Mouse (Mus musculus) CH12.LX (cell line): Measurements from ENCODE around the gene Necab2. TPM values are rescaled to one million over a fixed set of nuclear protein-coding genes. Genes with fewer than 3 reads are reported as not detected.

ENCODE experiments used
- DNase-seq: peaks from one replicate; pipeline ENCODE4 v3.0.0-alpha.2; 2013; ENCODE audit errors: extremely low read depth
- H3K27ac ChIP-seq: 2 replicates; pipeline ENCODE4 v1.5.1; 2012; ENCODE audit warnings: low read depth, mild to moderate bottlenecking, control low read depth, moderate library complexity; ENCODE audit not compliant: insufficient read depth
- H3K27me3 ChIP-seq: replicated peaks from 2 replicates; pipeline ENCODE3; 2012; ENCODE audit warnings: inconsistent platforms
- H3K36me3 ChIP-seq, 2 experiments: replicated peaks in 1 of 2; 2 replicates each; pipeline versions ENCODE3 to v1.6.1; 2012; ENCODE audit warnings: inconsistent platforms in 1 of 2, low read length in 1 of 2, mild to moderate bottlenecking in 1 of 2, mixed read lengths in 1 of 2, moderate library complexity in 1 of 2; ENCODE audit not compliant: control insufficient read depth in 1 of 2, insufficient read depth in 1 of 2
- H3K4me1 ChIP-seq, 2 experiments: 2 replicates each; pipeline ENCODE4 v1.6.1; 2012; ENCODE audit warnings: inconsistent platforms in 1 of 2, moderate library complexity in 1 of 2; ENCODE audit not compliant: insufficient read depth in 2 of 2, control insufficient read depth in 1 of 2
- H3K4me2 ChIP-seq: 2 replicates; pipeline ENCODE4 v1.6.1; 2012; ENCODE audit warnings: low read depth, mild to moderate bottlenecking, control low read depth; ENCODE audit not compliant: poor library complexity, insufficient read depth, severe bottlenecking
- H3K4me3 ChIP-seq, 3 experiments: fragments of 150-350 bp in 1 of 3; sonication (generic) in 1 of 3; replicated peaks in 1 of 3; 2 replicates each; pipeline versions ENCODE3 to v1.5.1; 2011 to 2012; ENCODE audit warnings: low read depth in 2 of 3, low read length in 2 of 3, mild to moderate bottlenecking in 2 of 3, moderate library complexity in 2 of 3, control low read depth in 1 of 3, improper control_type of control experiment in 1 of 3, inconsistent platforms in 1 of 3, mixed read lengths in 1 of 3; ENCODE audit not compliant: poor library complexity in 1 of 3
- H3K79me2 ChIP-seq: replicated peaks from 2 replicates; pipeline ENCODE4 v1.6.1; 2012; ENCODE audit warnings: mild to moderate bottlenecking, moderate library complexity; ENCODE audit not compliant: control insufficient read depth, poor library complexity, insufficient read depth, severe bottlenecking; ENCODE audit errors: extremely low read depth
- H3K9ac ChIP-seq: 2 replicates; pipeline ENCODE4 v1.6.1; 2012; ENCODE audit warnings: low read depth, mild to moderate bottlenecking, control low read depth, moderate library complexity; ENCODE audit not compliant: insufficient read depth
- H3K9me3 ChIP-seq: replicated peaks from 2 replicates; pipeline ENCODE3; 2012; ENCODE audit warnings: low read length, inconsistent platforms, mixed read lengths
- CHD2 ChIP-seq: IDR thresholded peaks from 2 replicates; pipeline ENCODE4 v1.6.1; 2011; ENCODE audit warnings: low read length, improper control_type of control experiment
- HCFC1 ChIP-seq: IDR thresholded peaks from 2 replicates; pipeline ENCODE4 v1.6.1; 2012; ENCODE audit warnings: low read depth, mild to moderate bottlenecking, inconsistent platforms, low read length, improper control_type of control experiment
- MAX ChIP-seq: IDR thresholded peaks from 2 replicates; pipeline ENCODE4 v1.6.1; 2011; ENCODE audit warnings: low read length, improper control_type of control experiment
- MAZ ChIP-seq: IDR thresholded peaks from 2 replicates; pipeline ENCODE4 v1.6.1; 2012; ENCODE audit warnings: low read depth, mild to moderate bottlenecking, inconsistent platforms, low read length, improper control_type of control experiment, moderate library complexity
- MEF2A ChIP-seq: IDR thresholded peaks from 2 replicates; pipeline ENCODE4 v1.6.1; 2014; ENCODE audit warnings: low read depth, mild to moderate bottlenecking, inconsistent platforms, low read length, improper control_type of control experiment, borderline replicate concordance
- NRF1 ChIP-seq: IDR thresholded peaks from 2 replicates; pipeline ENCODE4 v1.6.1; 2014; ENCODE audit warnings: low read depth, mild to moderate bottlenecking, inconsistent platforms, low read length, improper control_type of control experiment, moderate library complexity
- POLR2A ChIP-seq: IDR thresholded peaks from 2 replicates; pipeline ENCODE4 v1.6.1; 2011; ENCODE audit warnings: low read depth, mild to moderate bottlenecking, improper control_type of control experiment, low read length
- POLR2AphosphoS2 ChIP-seq: IDR thresholded peaks from 2 replicates; pipeline ENCODE4 v1.6.1; 2011; ENCODE audit warnings: low read depth, low read length, improper control_type of control experiment
- RCOR1 ChIP-seq: conservative IDR thresholded peaks from 2 replicates; pipeline ENCODE4 v1.6.1; 2012; ENCODE audit warnings: low read depth, mild to moderate bottlenecking, inconsistent platforms, low read length, improper control_type of control experiment
- SMC3 ChIP-seq: IDR thresholded peaks from 2 replicates; pipeline ENCODE4 v1.6.1; 2011; ENCODE audit warnings: low read depth, low read length, improper control_type of control experiment
- ZMIZ1 ChIP-seq: IDR thresholded peaks from 2 replicates; pipeline ENCODE4 v1.6.1; 2012; ENCODE audit warnings: low read depth, mild to moderate bottlenecking, inconsistent platforms, low read length, improper control_type of control experiment
- ZNF384 ChIP-seq: IDR thresholded peaks from 2 replicates; pipeline ENCODE4 v1.6.1; 2012; ENCODE audit warnings: low read depth, low read length, improper control_type of control experiment, inconsistent platforms
- dilution Hi-C: fragments of 300-500 bp; cut with MboI; formaldehyde crosslinking; loops from 2 replicates; pipeline ENCODE4 v1.14.3; 2020; ENCODE audit warnings: low sequenced_read_pairs; ENCODE audit not compliant: extremely low pct_unique_long_range_greater_than_20kb, extremely low pct_ligation_motif_present
- in situ Hi-C: fragments of 300-500 bp; cut with MboI; formaldehyde crosslinking; loops from 3 replicates; pipeline ENCODE4 v1.14.3; 2019; ENCODE audit warnings: low sequenced_read_pairs, low pct_ligation_motif_present, low pct_unique_long_range_greater_than_20kb, mixed read lengths
- polyA plus RNA-seq: library from polyadenylated mRNA; unstranded; fragments of >175 nt; gene quantifications from 2 replicates; pipeline ENCODE4 v1.2.1, GENCODE M21; 2012; ENCODE audit warnings: low read depth; ENCODE audit not compliant: insufficient read length
- total RNA-seq, 2 experiments: library from RNA; depleted of rRNA; stranded (reverse); fragments of 300-350 nt in 1 of 2; fragments of >200 nt in 1 of 2; gene quantifications; 2 replicates each; pipeline ENCODE4 v1.2.3; 2012 to 2014

Necab2 gene
- total and polyA plus RNA-seq, 3 experiments, result not detected

GRCm38 (mm10) chr8:119461356-119461755 is 14.8 kb downstream of the Necab2 start:
- no peak for DNase-seq
- no peaks in the 10 kb centered on the region for H3K79me2 ChIP-seq
- H3K9me3 ChIP-seq, result no peaks in the 10 kb centered on the region
- no peaks in the 10 kb centered on the region for H3K36me3 ChIP-seq
- peaks cover 0 to 18% of the 10 kb centered on the region in 2 experiments; a peak in 2 of 4 replicates for H3K4me1 ChIP-seq
- in situ Hi-C loops (no loop called here), dilution Hi-C loops (no loop called here)
- H3K27ac ChIP-seq, result no peak overlapping the region
- H3K4me3 ChIP-seq, result no peak overlapping the region
- no peak overlapping the region for H3K9ac ChIP-seq
- H3K27me3 ChIP-seq, result peaks cover 32% of the 10 kb centered on the region
- TF ChIP-seq CHD2 (no peak), POLR2A (no peak), MEF2A (no peak), SMC3 (no peak), NRF1 (no peak), MAX (no peak), HCFC1 (no peak), ZNF384 (no peak), POLR2AphosphoS2 (no peak)
- H3K4me2 ChIP-seq, result no peak overlapping the region

DNA sequence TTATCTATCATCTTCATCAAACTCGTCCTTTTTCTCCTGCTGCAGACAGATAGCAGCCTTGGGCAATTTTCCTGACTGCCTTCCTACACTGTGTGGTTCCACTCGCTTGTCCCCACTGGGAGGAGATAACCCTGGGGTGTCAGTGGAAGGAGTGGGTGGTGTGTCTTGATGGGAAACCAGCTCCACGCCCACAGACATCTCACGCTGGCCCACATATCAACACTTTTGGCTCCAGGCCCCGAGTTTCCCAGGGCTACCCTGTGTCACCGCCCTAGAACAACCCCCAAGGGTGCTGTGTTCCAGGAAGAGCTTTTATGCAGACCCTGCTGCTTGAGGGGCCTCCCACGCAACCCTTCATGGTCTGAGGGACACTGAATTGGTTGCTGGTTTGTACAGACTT is 17.2 kb downstream of the Necab2 start:
- no peak overlapping the region for H3K9ac ChIP-seq
- dilution Hi-C loops, result no loop called here

DNA sequence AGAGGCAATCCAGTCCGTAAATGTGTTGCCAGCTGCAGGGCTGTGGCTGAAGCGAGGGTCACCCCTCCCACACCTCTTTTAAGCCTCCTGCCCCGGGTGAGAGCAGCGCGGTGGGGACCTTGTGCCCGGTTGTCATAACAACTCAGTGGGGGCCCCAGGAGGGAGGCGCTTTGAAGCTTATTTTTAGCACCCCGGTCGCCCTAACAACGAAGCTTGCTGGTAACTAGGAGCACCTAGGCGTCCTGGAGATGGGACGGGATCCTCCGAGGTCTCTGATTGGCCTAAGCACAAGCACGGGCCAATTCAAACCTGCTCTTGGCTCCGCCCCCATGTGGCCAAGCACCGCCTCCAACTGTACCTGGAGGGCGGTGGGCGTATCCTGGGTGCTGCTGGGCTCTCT is 19.6 kb downstream of the Necab2 start:
- dilution Hi-C loops (no loop called here), in situ Hi-C loops (no loop called here)
- H3K4me1 ChIP-seq, result 0 out of 4 replicates have a peak, but pooled peaks cover 0 to 3% of the 10 kb centered on the region in 2 experiments
- H3K79me2 ChIP-seq, result no peaks in the 10 kb centered on the region
- H3K4me3 ChIP-seq, result no peak overlapping the region
- H3K36me3 ChIP-seq, result no peaks in the 10 kb centered on the region
- no peak overlapping the region for H3K27ac ChIP-seq
- no peak overlapping the region for H3K9ac ChIP-seq
- H3K9me3 ChIP-seq, result peaks cover 10% of the 10 kb centered on the region
- no peak for DNase-seq
- no peak for TF ChIP-seq MEF2A
- no peak for TF ChIP-seq POLR2A
- no peak for TF ChIP-seq RCOR1
- no peak for TF ChIP-seq ZMIZ1
- H3K27me3 ChIP-seq, result peaks cover 60% of the 10 kb centered on the region
- H3K4me2 ChIP-seq, result no peak overlapping the region

More for the DNA sequence above, 17.2 kb downstream of the Necab2 start:
- H3K79me2 ChIP-seq, result no peaks in the 10 kb centered on the region
- TF ChIP-seq CHD2, result no peak
- TF ChIP-seq MAZ, result no peak
- no peak overlapping the region for H3K27ac ChIP-seq
- peaks cover 0 to 11% of the 10 kb centered on the region in 2 experiments; a peak in 2 of 4 replicates for H3K4me1 ChIP-seq
- in situ Hi-C loops, result no loop called here
- DNase-seq, result no peak
- H3K4me2 ChIP-seq, result no peak overlapping the region
- H3K4me3 ChIP-seq, result no peak overlapping the region
- no peaks in the 10 kb centered on the region for H3K36me3 ChIP-seq
- H3K27me3 ChIP-seq, result peaks cover 40% of the 10 kb centered on the region
- H3K9me3 ChIP-seq, result peaks cover 3% of the 10 kb centered on the region
